Comparison of ENCODE assay signal across 23 mouse cellular contexts in the genomic region with DNA sequence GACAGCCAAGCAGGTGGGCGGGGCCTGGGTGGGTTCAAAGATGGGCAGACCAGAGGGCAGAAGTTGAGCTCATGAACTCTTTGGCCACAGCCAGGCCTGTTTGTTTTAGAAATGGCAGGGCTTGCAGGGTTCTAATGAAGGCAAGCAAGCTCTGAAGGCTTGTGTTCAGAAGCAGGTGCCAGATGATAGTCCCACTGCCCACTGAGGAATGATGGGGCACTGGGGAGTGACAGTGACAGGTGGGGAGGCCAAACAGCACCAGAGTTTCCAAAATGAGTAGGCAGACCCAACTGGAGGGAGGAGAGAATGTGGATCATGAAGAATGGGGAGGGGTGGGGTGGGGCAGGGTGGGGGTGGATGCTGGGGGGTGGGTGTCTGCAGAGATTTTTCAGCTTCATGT. TPM values are rescaled to one million over a fixed set of nuclear protein-coding genes. Genes with fewer than 3 reads are reported as not detected.
"Had no signal": no experiment of that assay in that cellular context is flagged by ENCODE, and none has a peak within 500 bp of the region (broad histone marks: within the 10 kb centered on the region; RNA-seq: fewer than 3 reads in every experiment).

No protein-coding gene starts in this region.

- H3K27ac ChIP-seq: heart, embryonic 10.5 days; hindbrain, embryonic 10.5 days; hindbrain, embryonic 12.5 days; hindbrain, embryonic 14.5 days; intestine, embryonic 15.5 days; kidney, embryonic 15.5 days; kidney, postnatal 0 days; limb, embryonic 15.5 days; liver, embryonic 12.5 days; liver, embryonic 14.5 days had no signal

- DNase-seq: heart, postnatal 4 days; kidney, adult 18-20 months; kidney, adult 8-10 months; kidney, postnatal 14 days; kidney, postnatal 36 days; layer of hippocampus, adult 9-11 months; layer of hippocampus, postnatal 36 days had no signal

- ATAC-seq: hindbrain, embryonic 16.5 days; inflammation-experienced regulatory T-cells, adult 6 months; intestine, embryonic 15.5 days; intestine, postnatal 0 days; liver, embryonic 12.5 days had no signal

- H3K9ac ChIP-seq: heart, embryonic 12.5 days; hindbrain, embryonic 12.5 days; hindbrain, embryonic 14.5 days; intestine, embryonic 15.5 days; kidney, embryonic 15.5 days; limb, embryonic 13.5 days; limb, embryonic 15.5 days; liver, embryonic 12.5 days; liver, embryonic 14.5 days had no signal

- H3K27me3 ChIP-seq: heart, embryonic 12.5 days; hindbrain, embryonic 12.5 days; intestine, embryonic 15.5 days; kidney, embryonic 15.5 days; limb, embryonic 13.5 days; limb, embryonic 15.5 days; liver, embryonic 12.5 days had no signal

- H3K4me2 ChIP-seq: heart, embryonic 12.5 days; hindbrain, embryonic 12.5 days; hindbrain, embryonic 14.5 days; intestine, embryonic 15.5 days; kidney, embryonic 15.5 days; limb, embryonic 13.5 days; limb, embryonic 15.5 days; liver, embryonic 12.5 days had no signal

- H3K9me3 ChIP-seq: heart, embryonic 10.5 days; heart, embryonic 12.5 days; hindbrain, embryonic 10.5 days; hindbrain, embryonic 12.5 days; intestine, embryonic 15.5 days; kidney, embryonic 15.5 days; limb, embryonic 13.5 days; limb, embryonic 15.5 days; liver, embryonic 12.5 days had no signal

- H3K4me3 ChIP-seq: heart, embryonic 10.5 days; heart, embryonic 12.5 days; hindbrain, embryonic 10.5 days; hindbrain, embryonic 12.5 days; intestine, embryonic 15.5 days; kidney, embryonic 15.5 days; limb, embryonic 13.5 days; limb, embryonic 15.5 days; liver, embryonic 12.5 days had no signal

RNA-seq across cellular contexts. Expression of a gene that starts 17.8 kb away (rescaled TPM):
- total RNA-seq: gastrocnemius, postnatal 25 days had no signal
